Mouse (Mus musculus) frontal cortex, postnatal 10 days (tissue): ENCODE measurements at regions not wholly inside any gene's neighbourhood (a gene's known extent, or its start where the extent isn't known, plus 50 kb on each side); places are given as distances from the start of the nearest gene placed in this dataset.

ENCODE experiments used
- DNase-seq, 2 experiments: peaks; one replicate each; pipeline ENCODE4 v3.0.0; 2022; ENCODE audit warnings: low spot score in 2 of 2, mixed read lengths in 1 of 2

GRCm38 (mm10) chr2:79547284-79547683 lies 87.9 kb upstream of the Itprid2 start:
- DNase-seq: no peak

GRCm38 (mm10) chr2:79548039-79548600 lies 87.0 kb upstream of the Itprid2 start:
- no peak for DNase-seq

GRCm38 (mm10) chr2:79549781-79550180 lies 85.4 kb upstream of the Itprid2 start:
- DNase-seq: no peak

GRCm38 (mm10) chr2:79550432-79550831 lies 84.7 kb upstream of the Itprid2 start:
- DNase-seq: no peak

GRCm38 (mm10) chr2:79552481-79552880 lies 82.7 kb upstream of the Itprid2 start:
- no peak for DNase-seq

GRCm38 (mm10) chr2:79555395-79555794 lies 79.8 kb upstream of the Itprid2 start:
- no peak for DNase-seq

- no peak for DNase-seq
These were observed 77.8 kb upstream of the Itprid2 start for GRCm38 (mm10) chr2:79557361-79557760.

- DNase-seq: no peak
These were observed 68.7 kb upstream of the Itprid2 start for GRCm38 (mm10) chr2:79566280-79566933.

GRCm38 (mm10) chr2:79567413-79567934 lies 67.7 kb upstream of the Itprid2 start:
- DNase-seq: no peak

GRCm38 (mm10) chr2:79569663-79570062 lies 65.5 kb upstream of the Itprid2 start:
- DNase-seq: no peak

GRCm38 (mm10) chr2:79571910-79572309 lies 63.2 kb upstream of the Itprid2 start:
- DNase-seq: no peak

- no peak for DNase-seq
These were observed 60.1 kb upstream of the Itprid2 start for GRCm38 (mm10) chr2:79575074-79575473.

- no peak for DNase-seq
These were observed 50.0 kb upstream of the Itprid2 start for GRCm38 (mm10) chr2:79585022-79585774.
